Mouse (Mus musculus) adrenal gland, postnatal 25 days (tissue): Measurements from ENCODE around the gene Ccdc97. TPM values are rescaled to one million over a fixed set of nuclear protein-coding genes. Genes with fewer than 3 reads are reported as not detected.
A peak's percentile ranks its signal among the peaks of the same experiment; 100 is the strongest.
"Not testable (repeated sequence)": the region's sequence is repeated elsewhere in the genome, so short reads cannot be mapped to it uniquely, and the experiment has no call there.

Source experiments
- DNase-seq: peaks from one replicate; pipeline ENCODE4 v3.0.0; 2021; ENCODE audit warnings: mixed read lengths
- long read RNA-seq: library from polyadenylated mRNA; stranded (forward); transcript quantifications from one replicate; pipeline ENCODE4 v2.0.0, GENCODE M21; 2021
- total RNA-seq: library from RNA; stranded (reverse); gene quantifications from 2 replicates; pipeline ENCODE4 v1.2.3, GENCODE M21; 2021

The Ccdc97 gene
- 54.4 and 61.9 TPM in 2 replicates for total RNA-seq
- long read RNA-seq, partial matches to known transcripts, result 0 of 13 reads
- long read RNA-seq, other reads (novel, unspliced or antisense), result 10 of 13 reads

- peak; percentile 91 for DNase-seq
Measured at GRCm38 (mm10) chr7:25718788-25719417, at the start of gene Ccdc97. TSS of gene Ccdc97 (minus strand) at chr7:25719088.

- no peak for DNase-seq
Measured at GRCm38 (mm10) chr7:25768229-25768628, 49.3 kb upstream of the Ccdc97 start.

GRCm38 (mm10) chr7:25766108-25766507 lies 47.2 kb upstream of the Ccdc97 start:
- DNase-seq, result no peak

GRCm38 (mm10) chr7:25764221-25764620 lies 45.3 kb upstream of the Ccdc97 start:
- DNase-seq, result no peak

- no peak for DNase-seq
Measured at GRCm38 (mm10) chr7:25763678-25764077, 44.8 kb upstream of the Ccdc97 start.

- no peak for DNase-seq
Measured at GRCm38 (mm10) chr7:25761354-25761753, 42.5 kb upstream of the Ccdc97 start.

- peak; percentile 93 for DNase-seq
Measured at GRCm38 (mm10) chr7:25756011-25756410, 37.1 kb upstream of the Ccdc97 start.

GRCm38 (mm10) chr7:25755468-25755833 lies 36.6 kb upstream of the Ccdc97 start:
- peak; percentile 46 for DNase-seq

GRCm38 (mm10) chr7:25754738-25755467 lies 36.0 kb upstream of the Ccdc97 start, which contains the start of gene Hnrnpul1:
TSS of gene Hnrnpul1 (minus strand) at chr7:25754757.
- peak; percentile 96 for DNase-seq

- DNase-seq, result no peak
Measured at GRCm38 (mm10) chr7:25754439-25754737, 35.5 kb upstream of the Ccdc97 start.

GRCm38 (mm10) chr7:25753643-25754438 lies 35.0 kb upstream of the Ccdc97 start:
- peak; percentile 56 for DNase-seq

GRCm38 (mm10) chr7:25753076-25753475 lies 34.2 kb upstream of the Ccdc97 start:
- no peak for DNase-seq

- DNase-seq, result no peak
Measured at GRCm38 (mm10) chr7:25746844-25747243, 28.0 kb upstream of the Ccdc97 start.

- DNase-seq, result no peak
Measured at GRCm38 (mm10) chr7:25738277-25738676, 19.4 kb upstream of the Ccdc97 start.

- no peak for DNase-seq
Measured at GRCm38 (mm10) chr7:25736920-25737319, 18.0 kb upstream of the Ccdc97 start.

- DNase-seq, result no peak
Measured at GRCm38 (mm10) chr7:25734991-25735390, 16.1 kb upstream of the Ccdc97 start.

GRCm38 (mm10) chr7:25731294-25732055 lies 12.6 kb upstream of the Ccdc97 start:
- no peak for DNase-seq

GRCm38 (mm10) chr7:25729862-25730261 lies 11.0 kb upstream of the Ccdc97 start:
- DNase-seq, result no peak

- no peak for DNase-seq
Measured at GRCm38 (mm10) chr7:25729396-25729795, 10.5 kb upstream of the Ccdc97 start.

GRCm38 (mm10) chr7:25727800-25728199 lies 8.9 kb upstream of the Ccdc97 start:
- DNase-seq, result no peak

- DNase-seq, result no peak
Measured at GRCm38 (mm10) chr7:25725886-25726285, 7.0 kb upstream of the Ccdc97 start.

GRCm38 (mm10) chr7:25721776-25722175 lies 2.9 kb upstream of the Ccdc97 start:
- DNase-seq, result not testable (repeated sequence)
